Mouse (Mus musculus) CH12.LX (cell line): ENCODE data around the gene Extl1. TPM values are rescaled to one million over a fixed set of nuclear protein-coding genes. Genes with fewer than 3 reads are reported as not detected.

Experiments
- DNase-seq: peaks from one replicate; pipeline ENCODE4 v3.0.0-alpha.2; 2013; ENCODE audit errors: extremely low read depth
- H3K27ac ChIP-seq: 2 replicates; pipeline ENCODE4 v1.5.1; 2012; ENCODE audit warnings: low read depth, mild to moderate bottlenecking, control low read depth, moderate library complexity; ENCODE audit not compliant: insufficient read depth
- H3K27me3 ChIP-seq: replicated peaks from 2 replicates; pipeline ENCODE3; 2012; ENCODE audit warnings: inconsistent platforms
- H3K36me3 ChIP-seq, 2 experiments: replicated peaks in 1 of 2; 2 replicates each; pipeline versions ENCODE3 to v1.6.1; 2012; ENCODE audit warnings: inconsistent platforms in 1 of 2, low read length in 1 of 2, mild to moderate bottlenecking in 1 of 2, mixed read lengths in 1 of 2, moderate library complexity in 1 of 2; ENCODE audit not compliant: control insufficient read depth in 1 of 2, insufficient read depth in 1 of 2
- H3K4me1 ChIP-seq, 2 experiments: 2 replicates each; pipeline ENCODE4 v1.6.1; 2012; ENCODE audit warnings: inconsistent platforms in 1 of 2, moderate library complexity in 1 of 2; ENCODE audit not compliant: insufficient read depth in 2 of 2, control insufficient read depth in 1 of 2
- H3K4me2 ChIP-seq: 2 replicates; pipeline ENCODE4 v1.6.1; 2012; ENCODE audit warnings: low read depth, mild to moderate bottlenecking, control low read depth; ENCODE audit not compliant: poor library complexity, insufficient read depth, severe bottlenecking
- H3K4me3 ChIP-seq, 3 experiments: fragments of 150-350 bp in 1 of 3; sonication (generic) in 1 of 3; replicated peaks in 1 of 3; 2 replicates each; pipeline versions ENCODE3 to v1.5.1; 2011 to 2012; ENCODE audit warnings: low read depth in 2 of 3, low read length in 2 of 3, mild to moderate bottlenecking in 2 of 3, moderate library complexity in 2 of 3, control low read depth in 1 of 3, improper control_type of control experiment in 1 of 3, inconsistent platforms in 1 of 3, mixed read lengths in 1 of 3; ENCODE audit not compliant: poor library complexity in 1 of 3
- H3K79me2 ChIP-seq: replicated peaks from 2 replicates; pipeline ENCODE4 v1.6.1; 2012; ENCODE audit warnings: mild to moderate bottlenecking, moderate library complexity; ENCODE audit not compliant: control insufficient read depth, poor library complexity, insufficient read depth, severe bottlenecking; ENCODE audit errors: extremely low read depth
- H3K9ac ChIP-seq: 2 replicates; pipeline ENCODE4 v1.6.1; 2012; ENCODE audit warnings: low read depth, mild to moderate bottlenecking, control low read depth, moderate library complexity; ENCODE audit not compliant: insufficient read depth
- H3K9me3 ChIP-seq: replicated peaks from 2 replicates; pipeline ENCODE3; 2012; ENCODE audit warnings: low read length, inconsistent platforms, mixed read lengths
- BHLHE40 ChIP-seq: IDR thresholded peaks from 2 replicates; pipeline ENCODE4 v1.6.1; 2011; ENCODE audit warnings: mild to moderate bottlenecking, low read depth, low read length, improper control_type of control experiment
- CHD1 ChIP-seq: IDR thresholded peaks from 2 replicates; pipeline ENCODE4 v1.6.1; 2012; ENCODE audit warnings: low read depth, low read length, improper control_type of control experiment, inconsistent platforms
- CHD2 ChIP-seq: IDR thresholded peaks from 2 replicates; pipeline ENCODE4 v1.6.1; 2011; ENCODE audit warnings: low read length, improper control_type of control experiment
- ELF1 ChIP-seq: IDR thresholded peaks from 2 replicates; pipeline ENCODE4 v1.6.1; 2014; ENCODE audit warnings: low read depth, mild to moderate bottlenecking, inconsistent platforms, low read length, improper control_type of control experiment
- EP300 ChIP-seq: IDR thresholded peaks from 2 replicates; pipeline ENCODE4 v1.6.1; 2011; ENCODE audit warnings: low read length, improper control_type of control experiment
- JUND ChIP-seq: conservative IDR thresholded peaks from 2 replicates; pipeline ENCODE4 v1.6.1; 2011; ENCODE audit warnings: low read depth, low read length, improper control_type of control experiment
- MAX ChIP-seq: IDR thresholded peaks from 2 replicates; pipeline ENCODE4 v1.6.1; 2011; ENCODE audit warnings: low read length, improper control_type of control experiment
- MEF2A ChIP-seq: IDR thresholded peaks from 2 replicates; pipeline ENCODE4 v1.6.1; 2014; ENCODE audit warnings: low read depth, mild to moderate bottlenecking, inconsistent platforms, low read length, improper control_type of control experiment, borderline replicate concordance
- MXI1 ChIP-seq: IDR thresholded peaks from 2 replicates; pipeline ENCODE4 v1.6.1; 2011; ENCODE audit warnings: mild to moderate bottlenecking, low read depth, low read length, improper control_type of control experiment
- NELFE ChIP-seq: IDR thresholded peaks from 2 replicates; pipeline ENCODE4 v1.6.1; 2011; ENCODE audit warnings: low read depth, low read length, improper control_type of control experiment
- NRF1 ChIP-seq: IDR thresholded peaks from 2 replicates; pipeline ENCODE4 v1.6.1; 2014; ENCODE audit warnings: low read depth, mild to moderate bottlenecking, inconsistent platforms, low read length, improper control_type of control experiment, moderate library complexity
- PAX5 ChIP-seq: IDR thresholded peaks from 2 replicates; pipeline ENCODE4 v1.6.1; 2012; ENCODE audit warnings: low read length, inconsistent platforms, mixed read lengths
- POLR2A ChIP-seq: IDR thresholded peaks from 2 replicates; pipeline ENCODE4 v1.6.1; 2011; ENCODE audit warnings: low read depth, mild to moderate bottlenecking, improper control_type of control experiment, low read length
- POLR2AphosphoS2 ChIP-seq: IDR thresholded peaks from 2 replicates; pipeline ENCODE4 v1.6.1; 2011; ENCODE audit warnings: low read depth, low read length, improper control_type of control experiment
- RCOR1 ChIP-seq: conservative IDR thresholded peaks from 2 replicates; pipeline ENCODE4 v1.6.1; 2012; ENCODE audit warnings: low read depth, mild to moderate bottlenecking, inconsistent platforms, low read length, improper control_type of control experiment
- SIN3A ChIP-seq: IDR thresholded peaks from 2 replicates; pipeline ENCODE4 v1.6.1; 2012; ENCODE audit warnings: low read length, improper control_type of control experiment, inconsistent platforms
- SMC3 ChIP-seq: IDR thresholded peaks from 2 replicates; pipeline ENCODE4 v1.6.1; 2011; ENCODE audit warnings: low read depth, low read length, improper control_type of control experiment
- ZC3H11A ChIP-seq: IDR thresholded peaks from 2 replicates; pipeline ENCODE4 v1.6.1; 2012; ENCODE audit warnings: low read depth, mild to moderate bottlenecking, inconsistent platforms, low read length, improper control_type of control experiment
- ZMIZ1 ChIP-seq: IDR thresholded peaks from 2 replicates; pipeline ENCODE4 v1.6.1; 2012; ENCODE audit warnings: low read depth, mild to moderate bottlenecking, inconsistent platforms, low read length, improper control_type of control experiment
- ZNF384 ChIP-seq: IDR thresholded peaks from 2 replicates; pipeline ENCODE4 v1.6.1; 2012; ENCODE audit warnings: low read depth, low read length, improper control_type of control experiment, inconsistent platforms
- dilution Hi-C: fragments of 300-500 bp; cut with MboI; formaldehyde crosslinking; loops from 2 replicates; pipeline ENCODE4 v1.14.3; 2020; ENCODE audit warnings: low sequenced_read_pairs; ENCODE audit not compliant: extremely low pct_unique_long_range_greater_than_20kb, extremely low pct_ligation_motif_present
- in situ Hi-C: fragments of 300-500 bp; cut with MboI; formaldehyde crosslinking; loops from 3 replicates; pipeline ENCODE4 v1.14.3; 2019; ENCODE audit warnings: low sequenced_read_pairs, low pct_ligation_motif_present, low pct_unique_long_range_greater_than_20kb, mixed read lengths
- polyA plus RNA-seq: library from polyadenylated mRNA; unstranded; fragments of >175 nt; gene quantifications from 2 replicates; pipeline ENCODE4 v1.2.1, GENCODE M21; 2012; ENCODE audit warnings: low read depth; ENCODE audit not compliant: insufficient read length
- total RNA-seq, 2 experiments: library from RNA; depleted of rRNA; stranded (reverse); fragments of 300-350 nt in 1 of 2; fragments of >200 nt in 1 of 2; gene quantifications; 2 replicates each; pipeline ENCODE4 v1.2.3; 2012 to 2014

The Extl1 gene
- total and polyA plus RNA-seq, 3 experiments: 0.54 to 4.5 (median 1.6) TPM

DNA sequence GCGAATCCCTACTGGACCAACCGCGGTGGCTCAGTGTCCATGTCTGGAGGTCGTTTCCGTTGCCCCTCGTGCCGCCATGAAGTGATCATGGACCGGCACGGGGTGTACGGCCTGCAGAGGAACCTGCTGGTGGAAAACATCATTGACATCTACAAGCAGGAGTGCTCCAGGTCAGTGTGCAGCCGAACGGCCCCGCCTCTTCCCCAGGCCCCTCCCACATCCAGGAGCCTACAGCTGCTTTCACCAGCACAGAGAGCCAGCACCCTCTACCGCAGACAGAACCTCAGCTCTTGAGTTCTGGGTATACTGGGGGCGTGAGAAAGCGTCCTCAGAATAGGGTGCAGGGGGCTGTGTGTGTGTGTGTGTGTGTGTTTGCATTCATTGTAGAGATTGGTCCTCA is 67.3 kb downstream of the Extl1 start:
- in situ Hi-C loops: no loop called here
- no peaks in the 10 kb centered on the region for H3K36me3 ChIP-seq
- H3K9me3 ChIP-seq: no peaks in the 10 kb centered on the region
- H3K9ac ChIP-seq: no peak overlapping the region
- no peak overlapping the region for H3K27ac ChIP-seq
- dilution Hi-C loops: no loop called here
- no peaks in the 10 kb centered on the region for H3K79me2 ChIP-seq
- H3K27me3 ChIP-seq: no peaks in the 10 kb centered on the region
- DNase-seq: no peak
- peaks cover 13 to 45% of the 10 kb centered on the region in 2 experiments for H3K4me1 ChIP-seq
- H3K4me3 ChIP-seq: no peak overlapping the region
- no peak for TF ChIP-seq PAX5
- H3K4me2 ChIP-seq: no peak overlapping the region

DNA sequence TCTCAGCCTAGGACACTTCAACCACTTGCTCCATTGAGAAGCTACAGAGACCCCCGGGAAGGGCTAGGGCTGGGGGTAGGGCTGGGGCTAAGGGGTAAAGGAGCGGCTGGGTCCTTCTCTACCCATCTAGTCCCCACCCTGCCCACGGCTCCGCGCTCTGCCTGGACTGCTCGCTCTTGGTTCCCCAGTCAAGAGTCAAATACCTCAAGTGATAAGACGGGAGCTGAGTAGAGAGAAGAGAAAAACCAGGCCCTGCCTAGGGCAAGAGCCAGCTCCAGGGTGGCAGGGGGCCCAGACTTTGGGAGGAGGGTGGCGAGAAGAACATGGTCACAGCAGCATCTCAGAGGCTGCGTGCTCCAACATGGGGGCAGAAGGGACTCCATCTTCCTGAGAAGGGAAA is 68.2 kb downstream of the Extl1 start:
- Histone ChIP-seq H3K4me3 (no peak overlapping the region), H3K79me2 (no peaks in the 10 kb centered on the region), H3K4me1 (peaks cover 13 to 48% of the 10 kb centered on the region in 2 experiments), H3K27ac (no peak overlapping the region), H3K36me3 (no peaks in the 10 kb centered on the region), H3K4me2 (no peak overlapping the region), H3K9ac (no peak overlapping the region), H3K9me3 (no peaks in the 10 kb centered on the region), H3K27me3 (no peaks in the 10 kb centered on the region)
- dilution Hi-C loops (no loop called here), in situ Hi-C loops (no loop called here)
- TF ChIP-seq EP300 (no peak), MAX (no peak), MXI1 (no peak), JUND (no peak), RCOR1 (no peak), ZMIZ1 (no peak), ZNF384 (no peak), SIN3A (no peak), CHD2 (no peak), CHD1 (no peak), MEF2A (no peak), SMC3 (no peak)
- DNase-seq: no peak

DNA sequence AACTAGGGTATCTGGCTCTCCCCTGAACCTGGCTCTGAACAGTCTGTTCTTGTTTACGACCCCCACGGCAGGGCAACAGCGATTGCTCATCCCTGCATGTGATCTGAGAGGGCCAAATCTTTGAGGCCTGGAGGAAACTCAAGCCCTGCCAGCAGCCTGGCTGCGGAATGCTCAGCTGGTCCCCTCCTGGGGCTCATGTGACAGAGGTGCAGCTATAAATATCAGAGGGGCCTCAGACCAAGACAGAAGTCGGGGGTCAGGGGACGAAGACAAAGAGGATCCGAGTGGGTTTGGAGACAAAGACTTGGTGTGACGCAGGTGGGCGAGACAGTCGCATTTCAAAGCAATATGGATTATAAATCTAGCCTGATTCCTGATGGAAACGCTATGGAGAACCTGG is 68.8 kb downstream of the Extl1 start, which contains the start of gene Trim63:
Gene Trim63 (plus strand): TSS at position 245 of the 400 bp plus-strand sequence.
- H3K9ac ChIP-seq: no peak within 1 kb of the TSS

More for the DNA sequence above, 68.8 kb downstream of the Extl1 start, which contains the start of gene Trim63:
- dilution Hi-C loops: no loop called here
- DNase-seq: no peak
- peaks cover 11 to 45% of the 10 kb centered on the region in 2 experiments for H3K4me1 ChIP-seq
- H3K79me2 ChIP-seq: no peaks in the 10 kb centered on the region
- TF ChIP-seq BHLHE40 (no peak), ELF1 (no peak), NELFE (no peak), SMC3 (no peak), NRF1 (no peak), POLR2AphosphoS2 (no peak), ZNF384 (no peak), RCOR1 (no peak), MAX (no peak), POLR2A (no peak), SIN3A (no peak), ZC3H11A (no peak), EP300 (no peak)
- no peak within 1 kb of the TSS for H3K4me2 ChIP-seq
- H3K27ac ChIP-seq: no peak within 1 kb of the TSS
- no peaks in the 10 kb centered on the region for H3K27me3 ChIP-seq
- in situ Hi-C loops: no loop called here
- no peaks in the 10 kb centered on the region for H3K36me3 ChIP-seq
- H3K9me3 ChIP-seq: no peaks in the 10 kb centered on the region
- H3K4me3 ChIP-seq: no peak within 1 kb of the TSS
